Mouse (Mus musculus) heart, embryonic 12.5 days (tissue): ENCODE measurements around the gene Tshz2. TPM values are rescaled to one million over a fixed set of nuclear protein-coding genes. Genes with fewer than 3 reads are reported as not detected.

Experiments used
- ATAC-seq: fragments of 200-750 bp; cut with Nextera tagmentation; 2 replicates; pipeline ENCODE4 v1.8.0; 2017; ENCODE audit warnings: moderate TSS enrichment, moderate library complexity; ENCODE audit not compliant: insufficient number of reproducible peaks, low FRiP score
- H3K27ac ChIP-seq: fragments of 300-500 bp; sonication (generic); 2 replicates; pipeline ENCODE4 v1.5.1; 2016; ENCODE audit warnings: mild to moderate bottlenecking, moderate library complexity; ENCODE audit not compliant: poor library complexity, severe bottlenecking
- H3K27me3 ChIP-seq: fragments of 300-500 bp; sonication (generic); replicated peaks from 2 replicates; pipeline ENCODE4 v1.6.1; 2016; ENCODE audit warnings: mild to moderate bottlenecking, moderate library complexity
- H3K36me3 ChIP-seq: fragments of 300-500 bp; sonication (generic); 2 replicates; pipeline ENCODE4 v1.6.1; 2016; ENCODE audit warnings: mild to moderate bottlenecking, moderate library complexity
- H3K4me1 ChIP-seq: fragments of 300-500 bp; sonication (generic); replicated peaks from 2 replicates; pipeline ENCODE4 v1.6.1; 2016; ENCODE audit warnings: mild to moderate bottlenecking
- H3K4me2 ChIP-seq: fragments of 300-500 bp; sonication (generic); 2 replicates; pipeline ENCODE4 v1.6.1; 2016; ENCODE audit warnings: mild to moderate bottlenecking, moderate library complexity
- H3K4me3 ChIP-seq: fragments of 300-500 bp; sonication (generic); 2 replicates; pipeline ENCODE4 v1.5.1; 2016; ENCODE audit warnings: mild to moderate bottlenecking
- H3K9ac ChIP-seq: fragments of 300-500 bp; sonication (generic); 2 replicates; pipeline ENCODE4 v1.6.1; 2016; ENCODE audit warnings: mild to moderate bottlenecking, moderate library complexity
- H3K9me3 ChIP-seq: fragments of 300-500 bp; sonication (generic); replicated peaks from 2 replicates; pipeline ENCODE4 v1.6.1; 2016; ENCODE audit warnings: mild to moderate bottlenecking, moderate library complexity
- WGBS: fragments of 180-500 bp; shearing (Covaris S2); methylation state at CpG from one replicate; pipeline ENCODE4 v1.1.7; 2016; 5-methylcytosine and 5-hydroxymethylcytosine counted together
- polyA plus RNA-seq: library from polyadenylated mRNA; unstranded; fragments of >200 nt; fragmentation: Nextera tagmentation; extraction: Ambion mirVana; gene quantifications from 2 replicates; pipeline ENCODE4 v1.2.1, GENCODE M21; 2016

Tshz2 gene
- polyA plus RNA-seq, 1 experiment from 2014 or later, result 5.6 TPM

- WGBS, result under 1% methylated on average over 38 of the region's 38 CpGs
- Histone ChIP-seq H3K4me2 (peak overlapping the region; percentile 85), H3K9me3 (no peaks in the 10 kb centered on the region), H3K9ac (peak overlapping the region; percentile 75), H3K4me1 (peaks cover 17% of the 10 kb centered on the region), H3K36me3 (no peaks in the 10 kb centered on the region), H3K27ac (peak overlapping the region; percentile 64), H3K27me3 (no peaks in the 10 kb centered on the region), H3K4me3 (peak overlapping the region; percentile 66)
- peak; percentile 27; the same call in 1 of the 2 replicates for ATAC-seq
Measured at GRCm38 (mm10) chr2:169633491-169634289, 877 bp downstream of the Tshz2 start.

DNA sequence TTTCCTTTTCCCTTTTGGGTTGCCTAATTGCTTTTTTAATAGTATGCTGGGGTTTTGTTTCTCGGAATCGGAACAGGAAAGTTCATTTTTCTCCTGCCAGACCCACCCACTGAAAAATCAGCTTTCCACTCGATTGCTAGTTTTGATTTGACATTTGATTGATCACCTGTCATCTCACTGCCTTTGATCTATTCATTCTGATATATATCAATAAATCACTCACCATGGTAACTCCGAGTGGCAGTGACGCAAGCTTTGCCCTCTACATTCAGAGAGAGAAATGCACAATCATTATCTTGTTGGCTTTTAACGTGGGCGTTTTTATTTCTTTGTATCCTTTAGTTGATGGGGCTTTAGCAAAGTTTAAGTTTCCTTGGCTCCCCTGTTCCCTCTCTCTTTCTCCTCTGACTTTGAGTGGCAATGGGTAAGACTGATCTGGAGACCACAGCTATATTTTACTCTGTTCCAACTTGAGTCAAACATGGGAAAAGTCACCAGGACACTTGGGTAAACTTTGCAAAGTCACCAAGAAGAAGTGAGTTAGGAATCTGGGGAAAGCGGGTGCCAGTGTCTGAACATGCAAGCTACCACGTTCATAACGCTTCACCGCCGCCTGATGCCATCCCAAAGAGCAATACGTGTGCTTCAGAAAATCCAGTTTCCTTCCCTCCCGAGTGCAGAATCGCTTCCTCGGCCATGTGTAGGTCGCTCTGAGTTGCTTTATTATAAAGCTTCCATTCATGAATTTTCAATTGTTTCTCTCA is 2.0 kb downstream of the Tshz2 start:
- H3K4me2 ChIP-seq, result peak overlapping the region; percentile 85
- ATAC-seq, result no peak
- no peaks in the 10 kb centered on the region for H3K36me3 ChIP-seq
- no peaks in the 10 kb centered on the region for H3K9me3 ChIP-seq
- H3K9ac ChIP-seq, result peak overlapping the region; percentile 75
- peak overlapping the region; percentile 66 for H3K4me3 ChIP-seq
- H3K27me3 ChIP-seq, result no peaks in the 10 kb centered on the region
- 48% methylated on average over 17 of the region's 17 CpGs for WGBS
- H3K27ac ChIP-seq, result peak overlapping the region; percentile 24; the same call in 1 of the 2 replicates
- peaks cover 17% of the 10 kb centered on the region for H3K4me1 ChIP-seq

GRCm38 (mm10) chr2:169635428-169635827 is 2.6 kb downstream of the Tshz2 start:
- H3K36me3 ChIP-seq, result no peaks in the 10 kb centered on the region
- no peaks in the 10 kb centered on the region for H3K27me3 ChIP-seq
- H3K4me2 ChIP-seq, result peak overlapping the region; percentile 85
- no peak overlapping the region; the same call in 1 of the 2 replicates for H3K9ac ChIP-seq
- 37% methylated on average over 7 of the region's 7 CpGs for WGBS
- H3K4me1 ChIP-seq, result peaks cover 17% of the 10 kb centered on the region
- ATAC-seq, result no peak
- no peaks in the 10 kb centered on the region for H3K9me3 ChIP-seq
- H3K4me3 ChIP-seq, result peak overlapping the region; percentile 66
- H3K27ac ChIP-seq, result no peak overlapping the region

- Histone ChIP-seq H3K9ac (no peak overlapping the region), H3K4me3 (no peak overlapping the region), H3K4me2 (peak overlapping the region; percentile 85), H3K9me3 (no peaks in the 10 kb centered on the region), H3K4me1 (peaks cover 17% of the 10 kb centered on the region), H3K27me3 (no peaks in the 10 kb centered on the region), H3K27ac (no peak overlapping the region), H3K36me3 (no peaks in the 10 kb centered on the region)
- WGBS, result 60% methylated on average over 4 of the region's 4 CpGs
- ATAC-seq, result no peak
Measured at GRCm38 (mm10) chr2:169636414-169636813, 3.6 kb downstream of the Tshz2 start.

GRCm38 (mm10) chr2:169641547-169641946 is 8.7 kb downstream of the Tshz2 start:
- ATAC-seq, result no peak
- Histone ChIP-seq H3K4me2 (no peak overlapping the region), H3K4me3 (no peak overlapping the region)

DNA sequence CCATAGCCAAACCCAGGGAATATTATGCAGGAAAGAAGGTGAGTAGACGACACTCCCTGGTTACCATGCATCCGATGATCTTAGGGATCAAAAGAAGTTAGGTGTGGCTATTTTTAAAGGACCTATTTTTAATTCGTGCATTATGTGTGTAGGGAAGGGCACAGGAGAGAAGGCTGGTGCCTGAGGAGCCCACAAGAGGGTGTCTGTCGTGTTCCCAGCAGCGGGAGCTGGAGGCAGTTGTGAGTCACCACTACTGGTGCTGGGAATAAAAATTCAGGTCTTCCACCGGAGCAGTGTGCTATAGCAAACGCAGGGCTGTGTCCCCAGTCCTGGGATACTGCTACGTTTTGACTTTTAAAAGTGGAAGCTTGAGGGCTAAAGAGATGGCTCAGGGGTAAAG is 9.6 kb downstream of the Tshz2 start:
- 78% methylated on average over 8 of the region's 8 CpGs for WGBS
- H3K27ac ChIP-seq, result no peak overlapping the region

More at GRCm38 (mm10) chr2:169641547-169641946, 8.7 kb downstream of the Tshz2 start:
- Histone ChIP-seq H3K9ac (no peak overlapping the region), H3K27me3 (no peaks in the 10 kb centered on the region), H3K4me1 (0 out of 2 replicates have a peak, but pooled peaks cover under 1% of the 10 kb centered on the region), H3K36me3 (no peaks in the 10 kb centered on the region), H3K9me3 (no peaks in the 10 kb centered on the region), H3K27ac (no peak overlapping the region)
- WGBS, result 70% methylated on average over 14 of the region's 14 CpGs

GRCm38 (mm10) chr2:169647091-169647490 is 14.3 kb downstream of the Tshz2 start:
- no peaks in the 10 kb centered on the region for H3K36me3 ChIP-seq
- no peak overlapping the region for H3K27ac ChIP-seq
- no peak for ATAC-seq
- H3K4me3 ChIP-seq, result no peak overlapping the region
- 87% methylated on average over 7 of the region's 7 CpGs for WGBS
- H3K4me1 ChIP-seq, result no peaks in the 10 kb centered on the region
- no peaks in the 10 kb centered on the region for H3K9me3 ChIP-seq
- no peak overlapping the region for H3K9ac ChIP-seq
- H3K4me2 ChIP-seq, result no peak overlapping the region
- no peaks in the 10 kb centered on the region for H3K27me3 ChIP-seq

More for the DNA sequence above, 9.6 kb downstream of the Tshz2 start:
- Histone ChIP-seq H3K27me3 (no peaks in the 10 kb centered on the region), H3K9me3 (no peaks in the 10 kb centered on the region), H3K9ac (no peak overlapping the region), H3K4me2 (no peak overlapping the region), H3K4me1 (no peaks in the 10 kb centered on the region), H3K4me3 (no peak overlapping the region), H3K36me3 (no peaks in the 10 kb centered on the region)
- no peak for ATAC-seq

DNA sequence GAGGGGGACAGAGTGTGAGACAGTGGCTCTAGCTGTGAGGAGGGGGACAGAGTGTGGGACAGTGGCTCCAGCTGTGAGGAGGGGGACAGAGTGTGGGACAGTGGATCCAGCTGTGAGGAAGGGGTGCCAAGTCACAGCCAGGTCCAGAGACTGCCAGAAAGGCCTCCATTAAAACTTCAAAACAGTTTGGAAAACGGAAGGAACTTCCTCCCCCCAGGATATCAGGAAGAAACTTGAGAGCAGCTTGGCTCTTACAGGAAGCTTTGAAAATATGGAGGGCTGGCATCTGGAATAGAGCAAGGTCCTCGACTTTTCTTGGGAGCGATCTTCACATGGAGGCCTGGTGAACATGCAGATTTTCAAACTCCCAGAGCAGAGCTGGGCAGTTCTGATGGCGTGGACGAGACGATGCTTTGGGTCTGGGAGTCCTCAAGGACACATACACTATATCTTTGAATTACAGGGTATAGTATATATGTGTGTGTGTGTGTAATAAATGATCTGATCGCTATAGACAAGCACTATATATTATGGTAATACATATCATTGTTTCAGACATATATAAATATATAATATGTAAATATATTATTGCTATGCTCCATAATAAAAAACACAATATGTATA is 16.6 kb downstream of the Tshz2 start:
- H3K9me3 ChIP-seq, result no peaks in the 10 kb centered on the region
- H3K27me3 ChIP-seq, result no peaks in the 10 kb centered on the region
- no peak overlapping the region for H3K4me3 ChIP-seq
- H3K4me2 ChIP-seq, result no peak overlapping the region
- no peak for ATAC-seq
- no peak overlapping the region for H3K9ac ChIP-seq
- no peaks in the 10 kb centered on the region for H3K4me1 ChIP-seq
- H3K36me3 ChIP-seq, result no peaks in the 10 kb centered on the region
- H3K27ac ChIP-seq, result no peak overlapping the region
- 59% methylated on average over 7 of the region's 7 CpGs for WGBS

DNA sequence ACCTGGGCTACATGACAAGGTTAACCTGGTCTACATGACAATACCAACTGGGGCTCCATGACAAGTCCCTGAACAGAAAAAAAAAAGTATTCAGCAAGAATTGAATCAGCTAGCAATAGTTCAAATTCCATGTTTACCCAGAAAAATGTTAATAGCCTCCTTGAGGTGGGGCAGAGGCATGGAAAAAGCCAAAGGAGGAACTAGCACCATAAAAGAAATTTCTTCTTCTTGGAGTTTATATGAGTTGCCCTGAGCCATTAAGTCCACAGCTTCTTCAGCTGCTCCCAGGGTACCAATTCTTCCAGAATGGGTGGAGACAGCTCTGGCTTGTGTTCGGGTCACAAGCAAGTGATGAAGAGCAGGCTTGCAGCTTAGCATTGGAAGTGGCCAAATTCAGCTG is 20.5 kb downstream of the Tshz2 start:
- no peak overlapping the region for H3K9ac ChIP-seq
- no peak overlapping the region for H3K4me3 ChIP-seq
- H3K9me3 ChIP-seq, result no peaks in the 10 kb centered on the region
- H3K4me1 ChIP-seq, result no peaks in the 10 kb centered on the region
- no peaks in the 10 kb centered on the region for H3K27me3 ChIP-seq
- no peaks in the 10 kb centered on the region for H3K36me3 ChIP-seq
- no peak for ATAC-seq
- no peak overlapping the region for H3K27ac ChIP-seq
- WGBS, result 93% methylated on average over 1 of the region's 1 CpGs
- H3K4me2 ChIP-seq, result no peak overlapping the region

DNA sequence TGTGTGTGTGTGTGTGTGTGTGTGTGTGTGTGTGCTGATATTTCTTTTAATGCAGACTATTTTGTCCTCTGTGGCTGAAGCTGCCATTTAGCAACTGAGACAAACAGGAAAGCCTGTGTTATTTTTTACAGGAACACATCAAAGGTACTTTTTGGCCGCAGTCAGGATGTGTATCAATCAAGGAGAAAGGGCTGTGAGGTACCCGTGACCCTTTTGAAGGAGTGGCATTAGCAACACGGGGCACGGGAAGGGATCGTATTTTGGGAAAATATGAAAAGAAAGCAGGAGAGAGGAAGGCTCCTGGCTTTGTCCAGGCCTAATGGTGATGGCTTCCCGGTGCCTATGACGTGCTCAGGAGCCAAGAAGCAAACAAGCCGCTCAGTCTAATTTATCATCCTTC is 31.0 kb downstream of the Tshz2 start:
- no peak for ATAC-seq
- Histone ChIP-seq H3K9ac (no peak overlapping the region), H3K36me3 (no peaks in the 10 kb centered on the region), H3K9me3 (no peaks in the 10 kb centered on the region), H3K4me3 (no peak overlapping the region), H3K27me3 (no peaks in the 10 kb centered on the region), H3K27ac (peak overlapping the region; percentile 58), H3K4me1 (peaks cover 63% of the 10 kb centered on the region), H3K4me2 (no peak overlapping the region)
- WGBS, result 39% methylated on average over 8 of the region's 8 CpGs

DNA sequence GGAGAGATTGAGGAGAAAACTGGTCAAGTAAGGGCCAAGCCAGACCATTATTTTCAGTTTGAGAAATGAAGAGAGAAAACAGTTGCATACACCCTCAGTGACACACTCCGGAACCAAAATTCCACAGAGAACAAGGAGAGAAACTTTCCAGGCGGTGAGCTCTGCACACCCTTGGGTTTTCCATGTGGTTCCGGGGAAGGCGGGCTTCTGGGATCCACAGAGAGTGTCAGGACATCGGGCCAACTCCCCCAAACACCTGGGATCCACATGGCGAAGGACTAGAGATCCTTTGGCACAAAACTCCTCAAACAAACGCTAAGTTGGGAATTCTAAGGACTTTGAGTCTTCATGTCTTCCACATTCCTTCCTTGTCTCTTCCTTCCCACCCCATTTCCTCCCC is 38.5 kb downstream of the Tshz2 start:
- Histone ChIP-seq H3K27me3 (no peaks in the 10 kb centered on the region), H3K9ac (no peak overlapping the region), H3K27ac (peak overlapping the region; percentile 1), H3K4me3 (no peak overlapping the region), H3K4me1 (peaks cover 51% of the 10 kb centered on the region), H3K36me3 (no peaks in the 10 kb centered on the region), H3K9me3 (no peaks in the 10 kb centered on the region), H3K4me2 (no peak overlapping the region)
- no peak for ATAC-seq
- WGBS, result 79% methylated on average over 7 of the region's 7 CpGs
